Comparison of ENCODE assay signal across 19 mouse cellular contexts in the genomic region with DNA sequence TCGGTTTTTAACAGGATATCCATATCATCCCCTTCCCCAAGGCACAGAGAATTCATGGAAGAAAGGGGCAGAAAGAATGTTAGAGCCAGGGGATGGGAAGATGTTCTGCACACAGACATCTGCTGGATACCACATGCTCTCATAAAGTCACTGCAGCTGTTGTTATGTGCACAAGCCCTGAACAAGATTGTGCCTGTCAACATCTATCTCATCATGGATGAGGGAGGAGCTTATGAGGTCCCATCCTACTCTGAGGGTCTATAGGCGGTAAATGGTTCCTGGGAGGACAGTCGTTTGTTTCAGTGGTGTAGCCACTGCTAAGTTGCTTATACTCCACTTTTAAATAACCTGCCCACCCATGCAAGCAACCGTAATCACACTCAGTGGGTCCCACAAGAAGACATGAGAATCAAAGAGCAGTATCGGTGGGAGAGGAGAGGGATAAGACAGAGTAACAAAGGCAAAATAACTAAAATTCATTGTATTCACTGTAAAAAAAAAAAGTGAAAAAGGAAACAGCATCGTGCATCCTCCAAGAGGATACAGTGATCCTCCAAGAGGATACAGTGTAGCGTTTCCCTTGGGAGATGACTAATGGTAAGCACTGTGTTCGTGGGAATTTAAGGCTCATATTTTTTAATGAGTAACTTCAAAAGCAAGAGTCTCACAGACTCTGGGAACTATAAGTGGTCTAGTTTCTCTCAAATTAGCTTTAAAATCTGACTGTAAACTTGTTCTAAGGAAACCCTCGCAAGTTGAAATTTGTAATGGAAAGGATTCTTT.
DNase-seq lines count a peak whose midpoint lies in the region; ATAC-seq and TF ChIP-seq lines count a peak whose summit lies in the region.
"Had no signal": no experiment of that assay in that cellular context is flagged by ENCODE, and none has a peak within 500 bp of the region (broad histone marks: within the 10 kb centered on the region; RNA-seq: fewer than 3 reads in every experiment).

No protein-coding gene starts in this region.

- H3K27ac ChIP-seq in forebrain, embryonic 16.5 days (ENCODE audit: low read length) = no peak overlapping the region
- no peak overlapping the region for H3K27ac ChIP-seq in forebrain, embryonic 12.5 days
- H3K27ac ChIP-seq in hindbrain, embryonic 14.5 days = no peak overlapping the region
- H3K27ac ChIP-seq in hindbrain, embryonic 12.5 days = no peak overlapping the region
- H3K27ac ChIP-seq in testis, adult 2 months (ENCODE audit: control insufficient read depth, insufficient read depth, low read depth, low read length) = peak overlapping the region; percentile 13; the same call in 1 of the 2 replicates
- H3K27ac ChIP-seq: embryonic facial prominence, embryonic 13.5 days; kidney, embryonic 15.5 days; limb, embryonic 15.5 days; liver, embryonic 14.5 days; stomach, embryonic 15.5 days had no signal

- H3K4me3 ChIP-seq in forebrain, embryonic 16.5 days (replicated peaks; ENCODE audit: low read length) = no peak overlapping the region
- H3K4me3 ChIP-seq in forebrain, embryonic 12.5 days (replicated peaks) = no peak overlapping the region
- no peak overlapping the region for H3K4me3 ChIP-seq in hindbrain, embryonic 14.5 days (replicated peaks; ENCODE audit: low read length)
- no peak overlapping the region for H3K4me3 ChIP-seq in hindbrain, embryonic 12.5 days
- no peak overlapping the region for H3K4me3 ChIP-seq in testis, adult 2 months (ENCODE audit: control insufficient read depth, low read depth, low read length)
- H3K4me3 ChIP-seq: embryonic facial prominence, embryonic 13.5 days; heart, embryonic 12.5 days; kidney, embryonic 15.5 days; limb, embryonic 15.5 days; stomach, embryonic 15.5 days had no signal

- no peak overlapping the region for H3K9ac ChIP-seq in forebrain, embryonic 16.5 days (replicated peaks; ENCODE audit: low read depth, low read length)
- H3K9ac ChIP-seq in forebrain, embryonic 12.5 days = no peak overlapping the region
- H3K9ac ChIP-seq in hindbrain, embryonic 14.5 days = no peak overlapping the region
- no peak overlapping the region for H3K9ac ChIP-seq in hindbrain, embryonic 12.5 days
- H3K9ac ChIP-seq: embryonic facial prominence, embryonic 13.5 days; heart, embryonic 12.5 days; kidney, embryonic 15.5 days; limb, embryonic 15.5 days; liver, embryonic 14.5 days; lung, embryonic 14.5 days; stomach, embryonic 15.5 days had no signal

- H3K36me3 ChIP-seq in forebrain, embryonic 16.5 days (ENCODE audit: control insufficient read depth, insufficient read depth) = no peaks in the 10 kb centered on the region
- no peaks in the 10 kb centered on the region for H3K36me3 ChIP-seq in forebrain, embryonic 12.5 days (replicated peaks)
- H3K36me3 ChIP-seq in hindbrain, embryonic 14.5 days (replicated peaks; ENCODE audit: control insufficient read depth, insufficient read depth) = no peaks in the 10 kb centered on the region
- no peaks in the 10 kb centered on the region for H3K36me3 ChIP-seq in hindbrain, embryonic 12.5 days
- no peaks in the 10 kb centered on the region for H3K36me3 ChIP-seq in testis, adult 2 months (ENCODE audit: control insufficient read depth, insufficient read depth, low read length)
- H3K36me3 ChIP-seq: embryonic facial prominence, embryonic 13.5 days; heart, embryonic 12.5 days; kidney, embryonic 15.5 days; limb, embryonic 15.5 days; stomach, embryonic 15.5 days had no signal

- H3K9me3 ChIP-seq in forebrain, embryonic 16.5 days (ENCODE audit: control insufficient read depth, low read length) = no peaks in the 10 kb centered on the region
- no peaks in the 10 kb centered on the region for H3K9me3 ChIP-seq in forebrain, embryonic 12.5 days
- no peaks in the 10 kb centered on the region for H3K9me3 ChIP-seq in hindbrain, embryonic 14.5 days (ENCODE audit: control insufficient read depth, low read length)
- H3K9me3 ChIP-seq in hindbrain, embryonic 12.5 days (replicated peaks) = no peaks in the 10 kb centered on the region
- H3K9me3 ChIP-seq: embryonic facial prominence, embryonic 13.5 days; heart, embryonic 12.5 days; kidney, embryonic 15.5 days; limb, embryonic 15.5 days; stomach, embryonic 15.5 days had no signal

- TF ChIP-seq POLR2A in testis, adult 2 months (IDR thresholded peaks at IDR 0.05; ENCODE audit: control insufficient read depth, low read depth, low read length) = no peak

- WGBS in forebrain, embryonic 16.5 days = 85% methylated on average over 9 of the region's 9 CpGs
- 89% methylated on average over 9 of the region's 9 CpGs for WGBS in forebrain, embryonic 12.5 days
- WGBS in hindbrain, embryonic 14.5 days = 88% methylated on average over 9 of the region's 9 CpGs
- 90% methylated on average over 9 of the region's 9 CpGs for WGBS in hindbrain, embryonic 12.5 days

- no peak for DNase-seq in hindbrain, embryonic 14.5 days (ENCODE audit: low spot score)
- DNase-seq in testis, postnatal 10 days (ENCODE audit: low spot score) = no peak
- DNase-seq in skeletal muscle tissue, adult 2 months (ENCODE audit: low read depth, low spot score) = peak; percentile 30
- DNase-seq: adrenal gland, adult 8-10 months; kidney, adult 11 months; kidney, postnatal 36 days; lung, embryonic 14.5 days had no signal

- peak; percentile 24; the same call in 1 of the 2 replicates for ATAC-seq in forebrain, embryonic 16.5 days
- no peak for ATAC-seq in forebrain, embryonic 12.5 days (ENCODE audit: low FRiP score)
- 0 out of 2 replicates have a peak, but pooled peaks have one; percentile 14 for ATAC-seq in hindbrain, embryonic 14.5 days (ENCODE audit: low FRiP score)
- ATAC-seq in hindbrain, embryonic 12.5 days (ENCODE audit: low FRiP score) = no peak
- no peak for ATAC-seq in megakaryocyte-erythroid progenitor cell, adult 5-6 weeks (replicated peaks; ENCODE audit: low FRiP score, low TSS enrichment, poor library complexity, severe bottlenecking)
- ATAC-seq: midbrain, embryonic 16.5 days had no signal

- H3K27me3 ChIP-seq in forebrain, embryonic 16.5 days (replicated peaks; ENCODE audit: control insufficient read depth, insufficient read depth, low read length) = no peaks in the 10 kb centered on the region
- no peaks in the 10 kb centered on the region for H3K27me3 ChIP-seq in forebrain, embryonic 12.5 days
- no peaks in the 10 kb centered on the region for H3K27me3 ChIP-seq in hindbrain, embryonic 14.5 days (ENCODE audit: control insufficient read depth, insufficient read depth, low read length)
- H3K27me3 ChIP-seq in hindbrain, embryonic 12.5 days = no peaks in the 10 kb centered on the region
- H3K27me3 ChIP-seq in testis, adult 2 months (ENCODE audit: control insufficient read depth, insufficient read depth, low read length) = no peaks in the 10 kb centered on the region
- H3K27me3 ChIP-seq: embryonic facial prominence, embryonic 13.5 days; heart, embryonic 12.5 days; kidney, embryonic 15.5 days; limb, embryonic 15.5 days; stomach, embryonic 15.5 days had no signal

- peaks cover 6% of the 10 kb centered on the region; the same call in 1 of the 2 replicates for H3K4me1 ChIP-seq in forebrain, embryonic 16.5 days (replicated peaks; ENCODE audit: control insufficient read depth, insufficient read depth, low read length)
- H3K4me1 ChIP-seq in forebrain, embryonic 12.5 days = peaks cover 11% of the 10 kb centered on the region
- H3K4me1 ChIP-seq in hindbrain, embryonic 14.5 days (replicated peaks; ENCODE audit: control insufficient read depth, insufficient read depth, low read length) = peaks cover 12% of the 10 kb centered on the region; the same call in 1 of the 2 replicates
- H3K4me1 ChIP-seq in hindbrain, embryonic 12.5 days = no peaks in the 10 kb centered on the region
- peaks cover 4% of the 10 kb centered on the region; the same call in 1 of the 2 replicates for H3K4me1 ChIP-seq in testis, adult 2 months (ENCODE audit: control insufficient read depth, insufficient read depth, low read length)
- H3K4me1 ChIP-seq: embryonic facial prominence, embryonic 13.5 days; heart, embryonic 12.5 days; kidney, embryonic 15.5 days; limb, embryonic 15.5 days; stomach, embryonic 15.5 days had no signal

- H3K4me2 ChIP-seq in forebrain, embryonic 16.5 days (ENCODE audit: low read length) = no peak overlapping the region
- no peak overlapping the region for H3K4me2 ChIP-seq in forebrain, embryonic 12.5 days
- H3K4me2 ChIP-seq in hindbrain, embryonic 14.5 days (replicated peaks) = no peak overlapping the region
- H3K4me2 ChIP-seq in hindbrain, embryonic 12.5 days (replicated peaks) = no peak overlapping the region
- H3K4me2 ChIP-seq: embryonic facial prominence, embryonic 13.5 days; heart, embryonic 12.5 days; kidney, embryonic 15.5 days; limb, embryonic 15.5 days; lung, embryonic 14.5 days; stomach, embryonic 15.5 days had no signal

- no peak for TF ChIP-seq CTCF in testis, adult 2 months (IDR thresholded peaks at IDR 0.05; ENCODE audit: control insufficient read depth, insufficient read depth, insufficient replicate concordance, low read depth, low read length)

Comparison
In these comparisons a context has a peak if more than half of its experiments do, and no peak if none do; other contexts are left out.
1. ATAC-seq: peak in forebrain, embryonic 16.5 days (single experiment) and hindbrain, embryonic 14.5 days (single experiment); none in forebrain, embryonic 12.5 days (single experiment), hindbrain, embryonic 12.5 days (single experiment) and megakaryocyte-erythroid progenitor cell, adult 5-6 weeks (single experiment).